21 mouse cellular contexts compared by ENCODE assay signal in genomic region chr2:103610831-103611535, GRCm38 (mm10). TPM values are rescaled to one million over a fixed set of nuclear protein-coding genes. Genes with fewer than 3 reads are reported as not detected.
A peak's percentile ranks its signal among the peaks of the same experiment; 100 is the strongest.
DNase-seq lines count a peak whose midpoint lies in the region; ATAC-seq and TF ChIP-seq lines count a peak whose summit lies in the region.
"Had no signal": no experiment of that assay in that cellular context is flagged by ENCODE, and none has a peak within 500 bp of the region (broad histone marks: within the 10 kb centered on the region; RNA-seq: fewer than 3 reads in every experiment).

No protein-coding gene starts in this region.

- 59% methylated on average over 8 of the region's 8 CpGs for WGBS in midbrain, embryonic 16.5 days
- 65% methylated on average over 8 of the region's 8 CpGs for WGBS in midbrain, embryonic 13.5 days
- WGBS in forebrain, postnatal 0 days = 28% methylated on average over 8 of the region's 8 CpGs
- WGBS in neural tube, embryonic 15.5 days = 34% methylated on average over 8 of the region's 8 CpGs

- H3K27ac ChIP-seq in midbrain, embryonic 16.5 days (ENCODE audit: low read length) = peak overlapping the region; percentile 33; the same call in 1 of the 2 replicates
- H3K27ac ChIP-seq in midbrain, embryonic 13.5 days = no peak overlapping the region
- no peak overlapping the region for H3K27ac ChIP-seq in forebrain, postnatal 0 days (ENCODE audit: low read depth, low read length)
- no peak overlapping the region for H3K27ac ChIP-seq in neural tube, embryonic 15.5 days (replicated peaks)
- H3K27ac ChIP-seq: heart, adult 2 months; heart, embryonic 15.5 days had no signal

- no peak overlapping the region for H3K9ac ChIP-seq in midbrain, embryonic 16.5 days (ENCODE audit: low read depth, low read length)
- no peak overlapping the region for H3K9ac ChIP-seq in midbrain, embryonic 13.5 days (replicated peaks)
- H3K9ac ChIP-seq in forebrain, postnatal 0 days = no peak overlapping the region
- H3K9ac ChIP-seq in neural tube, embryonic 15.5 days (replicated peaks) = no peak overlapping the region
- H3K9ac ChIP-seq: heart, embryonic 15.5 days had no signal

- H3K9me3 ChIP-seq in midbrain, embryonic 16.5 days (replicated peaks; ENCODE audit: control insufficient read depth, low read length, poor library complexity, severe bottlenecking) = no peaks in the 10 kb centered on the region
- H3K9me3 ChIP-seq in midbrain, embryonic 13.5 days = no peaks in the 10 kb centered on the region
- H3K9me3 ChIP-seq in forebrain, postnatal 0 days (ENCODE audit: low read length) = no peaks in the 10 kb centered on the region
- no peaks in the 10 kb centered on the region for H3K9me3 ChIP-seq in neural tube, embryonic 15.5 days (replicated peaks)
- H3K9me3 ChIP-seq: heart, embryonic 15.5 days; megakaryocyte, embryonic 14.5 days had no signal

- H3K4me3 ChIP-seq in midbrain, embryonic 16.5 days (ENCODE audit: low read depth, low read length) = no peak overlapping the region
- H3K4me3 ChIP-seq in midbrain, embryonic 13.5 days (replicated peaks) = no peak overlapping the region
- no peak overlapping the region for H3K4me3 ChIP-seq in forebrain, postnatal 0 days (ENCODE audit: low read depth, low read length)
- H3K4me3 ChIP-seq in neural tube, embryonic 15.5 days (replicated peaks) = no peak overlapping the region
- H3K4me3 ChIP-seq: heart, adult 2 months; heart, embryonic 15.5 days; megakaryocyte, embryonic 14.5 days had no signal

- no peak for TF ChIP-seq CTCF in forebrain, postnatal 0 days (IDR thresholded peaks at IDR 0.05; ENCODE audit: low read depth)

- H3K27me3 ChIP-seq in midbrain, embryonic 16.5 days (ENCODE audit: control insufficient read depth, insufficient read depth, low read depth, low read length) = no peaks in the 10 kb centered on the region
- H3K27me3 ChIP-seq in midbrain, embryonic 13.5 days = no peaks in the 10 kb centered on the region
- H3K27me3 ChIP-seq in forebrain, postnatal 0 days (ENCODE audit: insufficient read depth, low read length) = no peaks in the 10 kb centered on the region
- H3K27me3 ChIP-seq in neural tube, embryonic 15.5 days (replicated peaks) = no peaks in the 10 kb centered on the region
- H3K27me3 ChIP-seq: heart, embryonic 15.5 days had no signal

- DNase-seq in frontal cortex, adult 2 months (ENCODE audit: extremely low spot score in 1 of 2, low spot score in 1 of 2) = no peak
- DNase-seq in forebrain, postnatal 0 days = peak; percentile 45
- no peak for DNase-seq in gastrocnemius, postnatal 10 days
- DNase-seq in embryo, embryonic 10.5 days (ENCODE audit: low spot score) = no peak
- DNase-seq: B cell, adult 2 months; gastrocnemius, postnatal 14 days; heart, adult 2 months; heart, postnatal 4 days; kidney, postnatal 4 days; lung, adult 18-20 months; lung, postnatal 14 days; right cerebral cortex, postnatal 4 days; thymus, postnatal 25 days had no signal

- ATAC-seq in frontal cortex, adult (ENCODE audit: low TSS enrichment) = peak; percentile 57
- ATAC-seq in midbrain, embryonic 16.5 days = no peak
- no peak for ATAC-seq in midbrain, embryonic 13.5 days
- ATAC-seq in forebrain, postnatal 0 days = peak; percentile 75
- peak; percentile 60 for ATAC-seq in neural tube, embryonic 15.5 days (ENCODE audit: low FRiP score)
- ATAC-seq: intestine, embryonic 16.5 days had no signal

- H3K4me2 ChIP-seq in midbrain, embryonic 16.5 days (ENCODE audit: low read length) = no peak overlapping the region
- no peak overlapping the region for H3K4me2 ChIP-seq in midbrain, embryonic 13.5 days (replicated peaks)
- no peak overlapping the region for H3K4me2 ChIP-seq in forebrain, postnatal 0 days (ENCODE audit: low read depth)
- H3K4me2 ChIP-seq in neural tube, embryonic 15.5 days = no peak overlapping the region
- H3K4me2 ChIP-seq: heart, embryonic 15.5 days; liver, embryonic 11.5 days had no signal

- H3K36me3 ChIP-seq in midbrain, embryonic 16.5 days (ENCODE audit: control insufficient read depth, insufficient read depth, low read length) = no peaks in the 10 kb centered on the region
- no peaks in the 10 kb centered on the region for H3K36me3 ChIP-seq in midbrain, embryonic 13.5 days
- no peaks in the 10 kb centered on the region for H3K36me3 ChIP-seq in forebrain, postnatal 0 days (ENCODE audit: insufficient read depth)
- no peaks in the 10 kb centered on the region for H3K36me3 ChIP-seq in neural tube, embryonic 15.5 days
- H3K36me3 ChIP-seq: heart, embryonic 15.5 days had no signal

- H3K4me1 ChIP-seq in midbrain, embryonic 16.5 days (ENCODE audit: control insufficient read depth, insufficient read depth, low read length) = peaks cover 9% of the 10 kb centered on the region
- peaks cover 7% of the 10 kb centered on the region; the same call in 1 of the 2 replicates for H3K4me1 ChIP-seq in midbrain, embryonic 13.5 days (replicated peaks)
- peaks cover 3% of the 10 kb centered on the region; the same call in 1 of the 2 replicates for H3K4me1 ChIP-seq in forebrain, postnatal 0 days (ENCODE audit: insufficient read depth)
- H3K4me1 ChIP-seq in neural tube, embryonic 15.5 days = peaks cover 17% of the 10 kb centered on the region

RNA-seq across cellular contexts. Expression of gene Abtb2, which starts 44.9 kb away (rescaled TPM):
- polyA plus RNA-seq in frontal cortex, adult 2 months (2012; rRNA removed) = 12.0 TPM in 2 replicates
- 8.7 and 9.0 TPM in 2 replicates for polyA plus RNA-seq in midbrain, embryonic 16.5 days (2015; fragmentation: Nextera tagmentation; extraction: Ambion mirVana)
- polyA plus RNA-seq in midbrain, embryonic 13.5 days (2015; fragmentation: Nextera tagmentation; extraction: Ambion mirVana) = 11.2 and 12.8 TPM in 2 replicates
- total RNA-seq in forebrain, postnatal 0 days (2014; rRNA removed) = 13.9 and 16.9 TPM in 2 replicates
- 6.5 TPM in 2 replicates for polyA plus RNA-seq in forebrain, postnatal 0 days (2015; fragmentation: Nextera tagmentation; extraction: Ambion mirVana)
- 10.8 and 11.5 TPM in 2 replicates for polyA plus RNA-seq in neural tube, embryonic 15.5 days (2015; fragmentation: Nextera tagmentation; extraction: Ambion mirVana)
- 10 to 100 TPM; 11.0 to 13.6 TPM for total RNA-seq in gastrocnemius, postnatal 10 days (2021)

Comparison
In these comparisons a context has a peak if more than half of its experiments do, and no peak if none do; other contexts are left out.
1. ATAC-seq: peak in frontal cortex, adult (single experiment), forebrain, postnatal 0 days (single experiment) and neural tube, embryonic 15.5 days (single experiment); none in midbrain, embryonic 16.5 days (single experiment) and midbrain, embryonic 13.5 days (single experiment).